Mouse (Mus musculus) myocyte (in vitro differentiated cells): ENCODE measurements around the gene Fam20c.
A peak's percentile ranks its signal among the peaks of the same experiment; 100 is the strongest.

Source experiments
- CEBPB ChIP-seq: IDR thresholded peaks from 2 replicates; pipeline ENCODE4 v1.6.1; 2011; ENCODE audit warnings: mild to moderate bottlenecking, moderate library complexity; ENCODE audit not compliant: poor library complexity, insufficient read depth, severe bottlenecking
- E2F4 ChIP-seq: IDR thresholded peaks from one replicate; pipeline ENCODE4 v1.6.1; 2011; ENCODE audit warnings: mild to moderate bottlenecking, control low read depth, moderate library complexity; ENCODE audit not compliant: insufficient read depth
- MAX ChIP-seq: IDR thresholded peaks from one replicate; pipeline ENCODE4 v1.6.1; 2011; ENCODE audit warnings: low read depth, mild to moderate bottlenecking, control low read depth
- MYOG ChIP-seq, 3 experiments: IDR thresholded peaks; one replicate each; pipeline ENCODE4 v1.6.1; 2011; ENCODE audit warnings: control low read depth in 2 of 3, low read depth in 2 of 3, mild to moderate bottlenecking in 2 of 3; ENCODE audit not compliant: insufficient read length in 2 of 3, control insufficient read depth in 1 of 3, insufficient read depth in 1 of 3
- POLR2A ChIP-seq: IDR thresholded peaks from one replicate; pipeline ENCODE4 v1.6.1; 2011; ENCODE audit warnings: low read depth, mild to moderate bottlenecking, control low read depth, moderate library complexity; ENCODE audit not compliant: insufficient read length
- POLR2AphosphoS2 ChIP-seq: IDR thresholded peaks from one replicate; pipeline ENCODE4 v1.6.1; 2011; ENCODE audit warnings: low read depth, control low read depth; ENCODE audit not compliant: insufficient read length
- REST ChIP-seq: IDR thresholded peaks from one replicate; pipeline ENCODE4 v1.6.1; 2011; ENCODE audit warnings: mild to moderate bottlenecking, control low read depth, moderate library complexity; ENCODE audit not compliant: insufficient read depth, insufficient read length
- SRF ChIP-seq: IDR thresholded peaks from one replicate; pipeline ENCODE4 v1.6.1; 2011; ENCODE audit warnings: low read depth; ENCODE audit not compliant: control insufficient read depth, insufficient read length
- TCF12 ChIP-seq: IDR thresholded peaks from one replicate; pipeline ENCODE4 v1.6.1; 2011; ENCODE audit warnings: mild to moderate bottlenecking, control low read depth; ENCODE audit not compliant: poor library complexity, insufficient read depth, severe bottlenecking
- USF1 ChIP-seq: IDR thresholded peaks from one replicate; pipeline ENCODE4 v1.6.1; 2011; ENCODE audit warnings: low read depth, mild to moderate bottlenecking, control low read depth, moderate library complexity

DNA sequence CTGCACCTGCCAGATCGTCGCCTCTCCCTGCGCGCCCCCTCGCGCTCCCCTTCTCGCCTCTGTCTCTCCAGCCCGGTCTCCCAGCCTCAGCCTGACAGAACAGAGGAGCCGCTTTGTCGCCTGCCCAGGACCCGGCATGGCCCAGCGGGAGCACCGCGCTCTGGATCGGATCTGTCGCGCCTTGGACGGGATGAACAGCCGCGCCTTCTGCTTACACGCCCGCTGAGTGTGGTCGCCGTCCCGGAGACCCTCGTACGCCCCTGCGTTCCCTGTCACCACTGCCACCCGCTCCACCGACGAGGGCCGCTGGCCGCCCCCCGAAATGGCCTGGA lies 773 bp downstream of the Fam20c start:
- TF ChIP-seq MAX (no peak), POLR2A (no peak), MYOG (IDR thresholded peaks at IDR 0.05; ENCODE audit: control insufficient read depth in 1 of 3, insufficient read depth in 1 of 3, insufficient read length in 2 of 3, low read depth in 2 of 3) (peak in 1 of 3 experiments; percentile 4), POLR2AphosphoS2 (no peak), E2F4 (no peak), SRF (no peak), TCF12 (no peak), USF1 (no peak), CEBPB (no peak), REST (no peak)
